Mouse (Mus musculus): Measurements from ENCODE around the gene Catsper3. TPM values are rescaled to one million over a fixed set of nuclear protein-coding genes. Genes with fewer than 3 reads are reported as not detected.

The Catsper3 gene
- polyA plus RNA-seq, 1 experiment from 2014 or later, result not detected

DNA sequence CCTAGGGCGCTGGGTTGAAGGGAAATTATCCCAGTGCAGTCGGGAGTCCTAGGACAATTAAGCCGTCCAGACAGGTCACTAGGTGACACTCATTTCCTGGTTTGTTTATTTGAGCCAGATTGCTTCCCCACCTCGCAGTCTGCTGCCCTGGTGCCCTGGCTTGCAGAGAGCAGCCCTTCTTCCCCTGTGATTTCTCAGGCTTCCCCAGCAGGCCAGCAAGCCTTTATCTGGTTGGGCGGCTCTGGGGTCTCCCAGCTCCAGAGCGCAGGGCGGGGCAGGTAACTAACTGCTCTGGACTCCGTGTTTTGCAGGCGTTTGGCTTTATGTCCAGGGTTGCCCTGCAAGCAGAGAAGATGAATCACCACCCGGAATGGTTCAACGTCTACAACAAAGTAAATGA, 9.3 kb upstream of the Catsper3 start:
- no peaks in the 10 kb centered on the region for H3K36me3 ChIP-seq (ENCODE audit: control insufficient read depth, insufficient read depth, low read length)
- no peak overlapping the region for H3K27ac ChIP-seq (replicated peaks; ENCODE audit: low read depth, low read length)
- H3K4me2 ChIP-seq (ENCODE audit: low read length), result no peak overlapping the region
- ATAC-seq (ENCODE audit: low FRiP score, low TSS enrichment), result no peak
- WGBS, result 76% methylated on average over 11 of the region's 11 CpGs
- no peaks in the 10 kb centered on the region for H3K9me3 ChIP-seq (ENCODE audit: control insufficient read depth, low read length)
- H3K9ac ChIP-seq (replicated peaks; ENCODE audit: low read length), result no peak overlapping the region
- no peaks in the 10 kb centered on the region for H3K4me1 ChIP-seq (ENCODE audit: control insufficient read depth, insufficient read depth, low read length)
- H3K4me3 ChIP-seq (replicated peaks; ENCODE audit: low read depth, low read length), result no peak overlapping the region
- no peaks in the 10 kb centered on the region for H3K27me3 ChIP-seq (ENCODE audit: control insufficient read depth, insufficient read depth, low read length)
- no peak for DNase-seq

DNA sequence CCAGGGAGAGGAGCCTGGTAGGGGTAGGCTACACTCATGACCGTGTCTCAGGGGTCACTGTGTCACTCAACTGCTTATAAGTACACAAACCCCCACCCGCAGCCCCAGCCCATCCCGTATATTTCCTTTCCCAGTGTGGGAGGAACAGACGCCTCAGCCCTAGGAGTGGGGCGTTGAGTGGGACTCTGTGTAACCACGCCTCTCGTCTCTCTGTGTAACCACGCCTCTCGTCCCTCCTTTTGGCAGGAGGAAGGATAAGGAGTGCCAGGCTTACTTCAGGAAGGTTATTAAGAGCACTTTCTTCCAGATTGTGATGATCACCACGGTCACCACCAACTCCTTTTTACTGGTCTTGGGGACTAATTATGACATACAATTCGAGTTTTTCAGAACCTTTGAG, 1.8 kb downstream of the Catsper3 start:
- Histone ChIP-seq H3K36me3 (ENCODE audit: control insufficient read depth, insufficient read depth, low read length) (no peaks in the 10 kb centered on the region), H3K9ac (replicated peaks; ENCODE audit: low read length) (no peak overlapping the region), H3K4me3 (replicated peaks; ENCODE audit: low read depth, low read length) (no peak overlapping the region), H3K4me2 (ENCODE audit: low read length) (no peak overlapping the region), H3K4me1 (ENCODE audit: control insufficient read depth, insufficient read depth, low read length) (no peaks in the 10 kb centered on the region), H3K27me3 (ENCODE audit: control insufficient read depth, insufficient read depth, low read length) (no peaks in the 10 kb centered on the region), H3K27ac (replicated peaks; ENCODE audit: low read depth, low read length) (no peak overlapping the region), H3K9me3 (ENCODE audit: control insufficient read depth, low read length) (no peaks in the 10 kb centered on the region)
- ATAC-seq (ENCODE audit: low FRiP score, low TSS enrichment) (no peak), DNase-seq (no peak)
- 83% methylated on average over 11 of the region's 11 CpGs for WGBS

DNA sequence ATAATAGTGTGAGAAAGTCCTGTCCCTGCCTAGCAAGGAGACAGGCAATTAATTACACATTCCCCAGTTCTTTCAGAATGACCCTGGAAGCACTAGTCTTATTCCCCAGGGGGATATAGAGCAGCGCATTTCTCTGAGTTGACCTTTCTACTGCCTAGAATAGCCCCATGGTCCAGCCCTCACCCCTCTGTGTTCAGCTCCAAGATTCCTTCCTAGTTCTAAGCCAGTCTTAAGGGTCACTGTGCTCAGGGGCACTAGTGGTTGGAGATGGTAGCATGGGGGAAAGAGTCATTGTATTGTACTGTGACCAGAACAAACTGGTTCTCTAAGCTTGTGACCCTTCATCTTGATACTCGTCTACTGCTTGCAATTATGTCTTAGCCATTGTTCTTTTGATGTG, 16.9 kb downstream of the Catsper3 start:
- 69% methylated on average over 2 of the region's 2 CpGs for WGBS
- no peak overlapping the region for H3K27ac ChIP-seq (replicated peaks; ENCODE audit: low read depth, low read length)
- DNase-seq (no peak), ATAC-seq (ENCODE audit: low FRiP score, low TSS enrichment) (no peak)
- H3K9me3 ChIP-seq (ENCODE audit: control insufficient read depth, low read length), result 0 out of 2 replicates have a peak, but pooled peaks cover 2% of the 10 kb centered on the region
- no peaks in the 10 kb centered on the region for H3K36me3 ChIP-seq (ENCODE audit: control insufficient read depth, insufficient read depth, low read length)
- no peak overlapping the region for H3K4me3 ChIP-seq (replicated peaks; ENCODE audit: low read depth, low read length)
- no peak overlapping the region for H3K9ac ChIP-seq (replicated peaks; ENCODE audit: low read length)
- no peak overlapping the region for H3K4me2 ChIP-seq (ENCODE audit: low read length)
- no peaks in the 10 kb centered on the region for H3K4me1 ChIP-seq (ENCODE audit: control insufficient read depth, insufficient read depth, low read length)
- H3K27me3 ChIP-seq (ENCODE audit: control insufficient read depth, insufficient read depth, low read length), result no peaks in the 10 kb centered on the region

DNA sequence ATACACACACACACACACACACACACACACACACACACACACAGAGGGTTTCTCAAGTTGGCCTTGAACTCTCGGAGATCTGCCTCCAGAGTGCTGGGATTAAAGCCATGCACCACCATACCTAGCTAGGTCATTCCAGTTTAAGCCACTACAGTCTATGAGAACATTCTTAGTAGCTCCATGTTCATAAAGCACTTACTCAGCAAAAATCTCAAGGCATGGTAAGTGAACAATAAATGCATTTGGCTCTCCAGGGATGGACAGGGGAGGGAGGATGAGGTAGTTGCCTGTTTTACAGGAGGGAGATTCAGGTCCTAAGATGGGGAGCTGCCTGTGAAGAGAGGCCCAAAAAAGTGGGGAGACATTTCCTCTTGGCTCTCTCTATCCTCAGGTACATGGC, 19.6 kb downstream of the Catsper3 start:
- ATAC-seq (ENCODE audit: low FRiP score, low TSS enrichment), result no peak
- Histone ChIP-seq H3K4me1 (ENCODE audit: control insufficient read depth, insufficient read depth, low read length) (no peaks in the 10 kb centered on the region), H3K27me3 (ENCODE audit: control insufficient read depth, insufficient read depth, low read length) (no peaks in the 10 kb centered on the region), H3K4me3 (replicated peaks; ENCODE audit: low read depth, low read length) (no peak overlapping the region), H3K36me3 (ENCODE audit: control insufficient read depth, insufficient read depth, low read length) (no peaks in the 10 kb centered on the region), H3K9me3 (ENCODE audit: control insufficient read depth, low read length) (0 out of 2 replicates have a peak, but pooled peaks cover 2% of the 10 kb centered on the region), H3K4me2 (ENCODE audit: low read length) (no peak overlapping the region), H3K27ac (replicated peaks; ENCODE audit: low read depth, low read length) (no peak overlapping the region), H3K9ac (replicated peaks; ENCODE audit: low read length) (no peak overlapping the region)
- 80% methylated on average over 1 of the region's 1 CpGs for WGBS
- no peak for DNase-seq

DNA sequence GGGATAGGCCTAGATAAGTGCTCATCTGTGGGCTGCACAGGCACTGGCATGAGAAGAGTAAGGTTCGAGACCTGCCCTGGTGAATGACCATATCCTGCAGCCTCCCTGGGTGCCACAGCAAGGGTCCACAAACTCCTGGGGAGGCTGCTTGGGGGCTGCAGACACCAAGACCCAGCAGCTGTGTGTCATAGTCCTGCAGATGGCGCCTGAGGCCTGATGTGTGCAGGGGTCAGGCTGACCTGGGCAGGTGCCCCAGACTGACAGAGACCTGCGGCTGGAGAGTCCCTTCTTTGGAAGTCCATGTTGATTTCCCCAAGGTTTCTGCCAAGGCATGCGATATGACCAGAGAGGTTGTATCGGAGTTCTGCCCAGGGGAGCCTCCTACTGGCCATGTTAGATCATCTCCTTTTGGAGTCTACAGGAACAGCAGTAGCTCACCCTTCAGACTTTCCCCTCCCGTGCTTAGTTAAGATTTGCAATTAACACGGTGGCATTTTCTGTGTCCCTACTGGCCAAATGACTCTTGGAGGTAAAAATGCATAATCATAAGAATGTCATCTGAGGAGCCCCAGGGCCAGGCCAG, 24.8 kb downstream of the Catsper3 start:
- Histone ChIP-seq H3K4me1 (ENCODE audit: control insufficient read depth, insufficient read depth, low read length) (no peaks in the 10 kb centered on the region), H3K27me3 (ENCODE audit: control insufficient read depth, insufficient read depth, low read length) (no peaks in the 10 kb centered on the region), H3K27ac (replicated peaks; ENCODE audit: low read depth, low read length) (no peak overlapping the region), H3K36me3 (ENCODE audit: control insufficient read depth, insufficient read depth, low read length) (no peaks in the 10 kb centered on the region), H3K9ac (replicated peaks; ENCODE audit: low read length) (no peak overlapping the region), H3K9me3 (ENCODE audit: control insufficient read depth, low read length) (no peaks in the 10 kb centered on the region), H3K4me2 (ENCODE audit: low read length) (no peak overlapping the region), H3K4me3 (replicated peaks; ENCODE audit: low read depth, low read length) (no peak overlapping the region)
- 74% methylated on average over 7 of the region's 7 CpGs for WGBS
- ATAC-seq (ENCODE audit: low FRiP score, low TSS enrichment) (no peak), DNase-seq (no peak)

DNA sequence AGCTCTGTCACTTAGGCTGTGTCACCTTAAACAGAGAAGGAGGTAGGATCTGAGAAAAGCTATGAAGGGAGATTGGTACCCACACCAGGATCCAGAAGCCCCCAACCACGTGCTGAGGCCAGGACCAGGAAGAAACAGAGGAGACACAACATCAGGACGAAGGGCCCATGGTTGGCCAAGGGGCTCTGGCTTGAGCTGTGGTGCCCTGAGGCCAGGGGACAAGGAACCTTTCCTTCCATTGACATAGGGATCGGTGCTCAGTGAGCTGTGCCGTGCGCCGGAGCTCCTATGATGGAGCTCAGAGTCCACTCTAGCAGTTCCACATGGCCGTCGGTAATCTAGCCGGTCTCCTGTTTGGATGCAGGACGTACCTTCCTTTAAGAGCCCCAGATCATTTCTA, 25.3 kb downstream of the Catsper3 start:
- no peaks in the 10 kb centered on the region for H3K9me3 ChIP-seq (ENCODE audit: control insufficient read depth, low read length)
- ATAC-seq (ENCODE audit: low FRiP score, low TSS enrichment) (no peak), DNase-seq (no peak)
- H3K4me1 ChIP-seq (ENCODE audit: control insufficient read depth, insufficient read depth, low read length), result no peaks in the 10 kb centered on the region
- H3K4me2 ChIP-seq (ENCODE audit: low read length), result no peak overlapping the region
- H3K36me3 ChIP-seq (ENCODE audit: control insufficient read depth, insufficient read depth, low read length), result no peaks in the 10 kb centered on the region
- no peak overlapping the region for H3K27ac ChIP-seq (replicated peaks; ENCODE audit: low read depth, low read length)
- H3K9ac ChIP-seq (replicated peaks; ENCODE audit: low read length), result no peak overlapping the region
- H3K27me3 ChIP-seq (ENCODE audit: control insufficient read depth, insufficient read depth, low read length), result no peaks in the 10 kb centered on the region
- WGBS, result 93% methylated on average over 10 of the region's 10 CpGs
- H3K4me3 ChIP-seq (replicated peaks; ENCODE audit: low read depth, low read length), result no peak overlapping the region

DNA sequence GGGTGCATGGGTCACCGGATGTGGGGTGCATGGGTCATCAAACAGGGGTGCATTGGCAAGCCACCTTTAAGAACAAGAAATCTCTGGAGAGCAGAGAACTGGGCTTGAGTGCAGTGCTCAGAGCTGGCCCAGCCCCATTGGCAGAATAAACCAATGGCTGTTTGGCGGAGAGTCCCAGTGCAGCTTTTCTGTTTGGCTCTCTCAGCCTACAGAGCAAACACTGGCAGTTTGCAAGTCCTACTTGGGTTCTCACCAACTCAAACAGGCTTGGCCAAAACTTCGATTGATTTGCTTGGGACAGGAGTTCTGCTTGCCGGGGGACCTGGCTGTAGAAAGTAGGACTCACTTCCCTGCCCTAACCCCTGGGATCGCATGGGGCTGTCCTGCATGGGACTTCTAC, 26.6 kb downstream of the Catsper3 start:
- ATAC-seq (ENCODE audit: low FRiP score, low TSS enrichment) (no peak), DNase-seq (no peak)
- H3K27me3 ChIP-seq (ENCODE audit: control insufficient read depth, insufficient read depth, low read length), result no peaks in the 10 kb centered on the region
- H3K27ac ChIP-seq (replicated peaks; ENCODE audit: low read depth, low read length), result no peak overlapping the region
- H3K36me3 ChIP-seq (ENCODE audit: control insufficient read depth, insufficient read depth, low read length), result no peaks in the 10 kb centered on the region
- H3K4me3 ChIP-seq (replicated peaks; ENCODE audit: low read depth, low read length), result no peak overlapping the region
- WGBS, result 80% methylated on average over 5 of the region's 5 CpGs
- H3K4me2 ChIP-seq (ENCODE audit: low read length), result no peak overlapping the region
- no peak overlapping the region for H3K9ac ChIP-seq (replicated peaks; ENCODE audit: low read length)
- no peaks in the 10 kb centered on the region for H3K4me1 ChIP-seq (ENCODE audit: control insufficient read depth, insufficient read depth, low read length)
- H3K9me3 ChIP-seq (ENCODE audit: control insufficient read depth, low read length), result no peaks in the 10 kb centered on the region

DNA sequence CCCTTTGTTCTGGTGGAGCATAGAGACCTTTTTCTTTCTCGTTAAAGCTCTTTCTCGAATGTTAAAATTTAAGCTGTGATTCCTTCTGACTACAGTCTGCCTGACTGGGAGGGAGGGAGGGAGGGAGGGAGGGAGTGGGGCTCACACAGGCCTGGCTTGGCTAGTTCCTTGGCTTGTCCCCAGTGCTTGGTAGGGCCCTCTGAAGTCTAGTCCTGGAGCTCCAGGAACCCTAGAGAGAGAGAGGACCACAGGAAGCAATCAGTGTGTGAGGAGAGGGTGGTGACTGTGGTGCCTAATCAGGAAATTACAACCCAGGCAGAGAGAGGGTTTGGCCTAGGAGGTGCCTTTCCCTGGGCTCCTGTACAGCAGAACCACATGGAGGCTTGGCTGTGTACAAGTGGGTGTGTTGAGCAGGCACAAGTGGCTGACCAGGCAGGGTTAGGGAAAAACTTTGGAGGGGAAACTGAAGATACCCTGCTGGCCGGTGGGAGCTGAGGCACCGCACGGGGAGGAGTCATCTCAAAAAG, 29.2 kb downstream of the Catsper3 start:
- Histone ChIP-seq H3K4me1 (ENCODE audit: control insufficient read depth, insufficient read depth, low read length) (no peaks in the 10 kb centered on the region), H3K36me3 (ENCODE audit: control insufficient read depth, insufficient read depth, low read length) (no peaks in the 10 kb centered on the region), H3K4me3 (replicated peaks; ENCODE audit: low read depth, low read length) (no peak overlapping the region), H3K27ac (replicated peaks; ENCODE audit: low read depth, low read length) (no peak overlapping the region), H3K9ac (replicated peaks; ENCODE audit: low read length) (no peak overlapping the region), H3K9me3 (ENCODE audit: control insufficient read depth, low read length) (no peaks in the 10 kb centered on the region), H3K27me3 (ENCODE audit: control insufficient read depth, insufficient read depth, low read length) (no peaks in the 10 kb centered on the region), H3K4me2 (ENCODE audit: low read length) (no peak overlapping the region)
- DNase-seq (no peak), ATAC-seq (ENCODE audit: low FRiP score, low TSS enrichment) (no peak)
- WGBS, result 68% methylated on average over 5 of the region's 5 CpGs

DNA sequence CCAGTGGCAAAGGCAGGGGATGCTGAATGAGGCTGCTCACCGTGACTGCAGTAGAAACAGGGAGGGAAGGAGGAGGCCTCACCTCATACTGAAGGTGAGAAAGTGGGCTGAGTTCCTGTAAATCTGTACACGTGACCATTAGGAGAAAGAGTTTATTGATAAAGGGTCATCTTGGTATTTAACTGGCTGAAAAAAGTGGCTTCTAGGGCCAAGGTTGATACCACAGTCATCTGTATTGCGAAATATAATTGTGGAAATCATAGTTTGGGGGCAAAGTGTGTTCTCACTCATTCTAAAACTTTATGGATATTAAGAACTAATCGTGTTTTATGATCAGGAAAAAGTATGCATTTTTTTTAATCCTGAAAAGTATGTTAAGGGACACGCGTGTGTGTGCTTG, 30.5 kb downstream of the Catsper3 start:
- Histone ChIP-seq H3K27me3 (ENCODE audit: control insufficient read depth, insufficient read depth, low read length) (no peaks in the 10 kb centered on the region), H3K4me2 (ENCODE audit: low read length) (no peak overlapping the region), H3K9me3 (ENCODE audit: control insufficient read depth, low read length) (no peaks in the 10 kb centered on the region), H3K4me1 (ENCODE audit: control insufficient read depth, insufficient read depth, low read length) (no peaks in the 10 kb centered on the region), H3K4me3 (replicated peaks; ENCODE audit: low read depth, low read length) (no peak overlapping the region), H3K36me3 (ENCODE audit: control insufficient read depth, insufficient read depth, low read length) (no peaks in the 10 kb centered on the region), H3K9ac (replicated peaks; ENCODE audit: low read length) (no peak overlapping the region), H3K27ac (replicated peaks; ENCODE audit: low read depth, low read length) (no peak overlapping the region)
- ATAC-seq (ENCODE audit: low FRiP score, low TSS enrichment), result no peak
- no peak for DNase-seq
- WGBS, result 84% methylated on average over 6 of the region's 6 CpGs

Data from midbrain, embryonic 14.5 days (tissue).